Mouse (Mus musculus): ENCODE results near the gene 1700069L16Rik.

The 1700069L16Rik gene

GRCm38 (mm10) chr5:113734376-113734775 lies 9.8 kb upstream of the 1700069L16Rik start:
- DNase-seq (ENCODE audit: low spot score), result no peak

GRCm38 (mm10) chr5:113732182-113732581 lies 7.6 kb upstream of the 1700069L16Rik start:
- DNase-seq (ENCODE audit: low spot score), result no peak

DNA sequence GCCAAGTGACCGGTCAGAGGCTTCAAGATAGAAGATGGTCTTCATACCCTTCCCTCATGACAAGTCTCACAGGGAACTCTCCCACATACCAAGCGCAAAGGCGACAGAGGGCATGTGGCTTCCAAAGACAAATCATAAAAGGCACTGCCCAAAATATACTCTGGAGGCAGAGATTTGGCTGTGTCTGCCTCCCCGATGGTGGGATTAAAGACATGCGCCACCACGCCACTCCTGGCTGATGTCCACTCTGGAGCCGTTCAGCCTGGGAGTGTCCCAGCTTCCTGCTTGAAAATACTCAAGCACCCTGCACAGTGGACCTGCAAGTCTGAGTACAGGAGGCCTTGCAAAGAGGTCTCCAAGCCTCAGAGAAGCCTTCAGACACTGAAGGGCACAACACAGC lies 6.6 kb upstream of the 1700069L16Rik start:
- no peak for DNase-seq (ENCODE audit: low spot score)

- no peak for DNase-seq (ENCODE audit: low spot score)
Observed at GRCm38 (mm10) chr5:113730641-113731121, 6.1 kb upstream of the 1700069L16Rik start.

- no peak for DNase-seq (ENCODE audit: low spot score)
Observed at GRCm38 (mm10) chr5:113728691-113729090, 4.1 kb upstream of the 1700069L16Rik start.

GRCm38 (mm10) chr5:113728011-113728410 lies 3.4 kb upstream of the 1700069L16Rik start:
- DNase-seq (ENCODE audit: low spot score), result no peak

- no peak for DNase-seq (ENCODE audit: low spot score)
Observed at GRCm38 (mm10) chr5:113727238-113727637, 2.7 kb upstream of the 1700069L16Rik start.

DNA sequence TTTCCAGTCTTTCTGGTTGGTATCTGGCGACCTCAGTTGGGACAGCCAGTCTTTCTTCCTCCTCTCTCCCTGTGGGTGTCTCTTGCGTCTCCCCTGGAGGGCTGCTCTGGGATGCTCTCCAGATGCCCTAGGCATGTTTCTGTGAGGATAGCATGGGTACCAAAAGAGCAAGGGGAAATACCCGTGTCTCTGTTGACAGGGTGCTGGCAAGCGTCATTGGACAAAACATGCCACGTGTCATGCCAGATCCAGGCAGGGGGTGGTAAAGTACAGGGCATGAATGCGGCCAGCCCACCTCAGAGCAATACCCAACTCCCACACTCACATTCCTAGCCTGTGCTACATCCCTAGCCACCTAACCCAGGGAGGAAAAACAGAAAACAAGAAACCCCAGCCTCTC lies 2.0 kb upstream of the 1700069L16Rik start:
- DNase-seq (ENCODE audit: low spot score), result no peak

GRCm38 (mm10) chr5:113725417-113725816 lies 845 bp upstream of the 1700069L16Rik start:
- no peak for DNase-seq (ENCODE audit: low spot score)

DNA sequence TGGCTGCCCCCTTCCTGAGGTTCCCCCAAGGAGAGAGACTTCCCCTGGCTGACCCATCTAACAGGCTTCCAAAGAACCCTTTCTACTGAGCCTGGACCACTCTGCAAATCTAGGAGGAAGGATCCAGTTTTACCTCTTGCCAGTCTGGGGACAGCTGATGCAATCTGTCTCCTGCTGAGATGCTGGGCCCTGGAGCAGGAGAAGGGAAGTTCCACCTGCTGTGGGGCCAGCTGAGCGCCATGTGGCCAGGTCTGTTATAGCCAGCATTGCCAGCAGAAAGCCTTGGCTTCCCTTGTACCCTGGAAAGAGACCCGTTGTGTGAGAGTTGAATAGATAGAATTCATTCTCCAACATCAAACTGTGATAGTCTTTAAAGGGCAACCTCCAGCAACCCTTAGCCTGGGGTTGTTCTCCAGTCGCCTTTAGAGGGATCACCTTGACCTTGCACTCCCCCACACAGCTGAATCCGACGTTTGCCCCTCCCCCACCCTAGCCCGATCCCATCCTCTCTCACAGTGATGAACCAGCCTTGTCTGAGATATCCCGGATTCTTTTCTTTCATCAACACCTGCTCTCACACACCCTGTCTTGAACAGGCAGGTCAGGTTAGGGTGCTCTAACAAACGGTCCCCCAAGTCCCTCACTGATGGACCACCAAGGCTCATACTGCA lies 870 bp downstream of the 1700069L16Rik start:
- no peak for DNase-seq (ENCODE audit: low spot score)

- no peak for DNase-seq (ENCODE audit: low spot score)
Observed at GRCm38 (mm10) chr5:113722224-113723013, 2.2 kb downstream of the 1700069L16Rik start.

DNA sequence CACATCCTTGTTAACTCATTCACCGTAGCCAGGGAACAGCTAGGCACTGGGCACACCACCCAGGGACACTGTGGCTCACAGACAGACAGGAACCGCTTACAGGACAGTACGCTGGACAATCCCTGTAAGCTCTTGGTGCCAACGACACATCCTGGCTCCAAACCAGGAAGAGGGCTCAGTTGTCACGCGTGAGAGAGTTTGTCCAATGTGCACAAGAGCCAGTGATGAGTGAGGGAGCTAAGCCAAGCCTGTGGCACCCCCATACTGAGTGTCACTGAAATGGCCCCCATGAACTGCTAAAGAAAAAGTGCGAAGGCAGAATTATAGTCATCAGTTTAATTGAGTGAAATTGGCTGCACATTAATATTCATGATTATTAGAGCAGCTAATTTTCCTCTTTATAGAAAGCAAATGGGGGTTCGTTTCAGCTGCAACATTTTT lies 5.3 kb downstream of the 1700069L16Rik start:
- no peak for DNase-seq (ENCODE audit: low spot score)

- no peak for DNase-seq (ENCODE audit: low spot score)
Observed at GRCm38 (mm10) chr5:113716581-113717388, 7.8 kb downstream of the 1700069L16Rik start.

GRCm38 (mm10) chr5:113712861-113713260 lies 11.7 kb downstream of the 1700069L16Rik start:
- DNase-seq (ENCODE audit: low spot score), result no peak

- no peak for DNase-seq (ENCODE audit: low spot score)
Observed at GRCm38 (mm10) chr5:113703803-113704585, 20.6 kb downstream of the 1700069L16Rik start.

DNA sequence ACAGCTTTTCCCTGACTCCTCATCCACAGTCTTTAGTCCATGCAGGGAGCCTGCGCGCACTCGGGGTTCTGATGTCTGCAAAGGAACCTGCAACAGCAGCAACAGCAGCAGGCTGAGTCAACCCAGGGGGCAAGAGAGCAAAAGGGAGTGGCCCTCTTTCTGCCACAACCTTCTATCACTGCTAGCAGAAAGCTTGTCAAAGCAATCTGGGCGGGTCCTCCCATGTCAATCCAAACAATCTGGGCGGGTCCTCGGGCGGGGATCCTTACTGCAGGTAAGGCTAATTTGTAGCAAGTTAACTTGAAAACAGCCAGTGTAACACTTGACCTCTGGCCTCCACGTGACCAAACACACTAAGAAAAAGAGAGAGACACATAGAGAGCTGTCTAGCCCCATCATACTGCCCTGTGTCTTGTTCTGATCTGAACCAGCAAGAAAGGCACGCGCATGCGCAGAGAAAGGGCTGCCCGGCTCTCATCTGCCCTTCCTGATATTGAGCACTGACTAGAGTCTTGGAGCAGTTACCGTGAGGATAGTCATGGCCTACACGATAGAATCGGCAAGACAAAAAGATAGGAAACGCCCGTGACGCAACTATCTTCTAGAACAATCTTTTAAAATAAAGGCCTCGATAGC lies 24.1 kb downstream of the 1700069L16Rik start:
- DNase-seq (ENCODE audit: low spot score), result no peak

DNA sequence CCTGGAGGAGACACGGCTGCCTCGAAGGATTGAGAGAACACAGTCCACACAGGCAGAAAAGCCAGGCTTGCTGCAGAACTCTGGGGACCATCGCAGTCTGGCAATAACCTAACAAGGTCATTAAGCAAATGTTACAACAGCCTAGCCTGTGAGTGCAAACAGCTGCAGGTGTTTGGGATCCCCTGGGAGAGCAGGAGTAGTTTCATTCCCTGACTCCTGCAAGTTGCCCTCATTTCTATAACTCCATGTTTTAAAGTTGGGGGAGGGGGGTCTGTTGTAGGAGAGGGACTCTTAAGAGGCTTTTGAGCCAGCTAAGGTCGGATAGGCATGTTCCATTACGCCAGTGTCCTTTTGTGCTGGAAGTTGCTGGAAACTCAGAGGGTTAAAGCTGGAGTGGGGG lies 30.2 kb downstream of the 1700069L16Rik start:
- DNase-seq (ENCODE audit: low spot score), result no peak

DNA sequence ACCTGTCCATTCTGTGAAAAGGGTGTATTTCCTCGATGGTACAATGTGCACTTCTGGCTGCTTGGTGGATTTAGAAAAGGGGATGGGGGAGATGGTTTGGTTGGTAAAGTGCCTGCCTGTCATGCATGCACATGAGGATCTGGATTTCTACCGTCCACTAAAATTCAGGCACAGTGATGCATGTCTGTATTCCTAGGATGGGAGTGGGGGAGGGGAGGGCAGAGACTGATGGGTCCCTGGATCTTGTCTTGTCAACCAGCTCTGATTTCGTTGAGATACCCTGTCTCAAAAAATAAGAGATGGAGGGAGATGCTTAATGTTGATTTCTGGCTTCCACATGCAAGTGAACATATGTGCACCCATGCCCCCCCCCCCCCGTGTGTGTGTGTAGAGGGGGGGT lies 30.6 kb downstream of the 1700069L16Rik start:
- DNase-seq (ENCODE audit: low spot score), result no peak

DNA sequence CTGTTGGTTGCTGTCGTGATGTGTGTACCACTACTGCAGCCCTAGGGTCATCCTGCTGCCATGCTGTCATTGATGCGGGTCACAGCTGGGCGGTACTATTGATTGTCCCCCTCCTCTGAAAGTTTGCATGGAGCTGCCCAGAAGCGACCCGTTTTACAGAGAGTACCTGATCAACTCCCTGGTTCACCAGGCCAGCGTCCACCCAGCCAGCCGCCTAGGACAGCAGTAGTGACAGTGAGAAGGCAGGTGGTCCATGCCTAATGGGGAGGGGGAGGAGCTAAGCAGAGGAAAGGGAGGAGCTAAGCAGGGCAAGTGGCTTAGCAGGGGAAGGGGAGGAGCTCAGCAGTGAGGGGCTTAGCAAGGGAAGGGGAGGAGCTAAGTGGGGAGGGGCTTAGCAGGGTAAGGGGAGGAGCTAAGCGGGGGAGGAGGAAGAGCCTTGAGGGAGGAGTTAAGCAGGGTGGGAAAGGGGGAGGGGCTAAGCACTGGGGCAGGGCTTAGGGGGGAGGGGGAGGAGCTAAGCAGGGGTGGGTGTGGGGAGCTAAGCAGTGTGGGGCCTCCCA lies 31.3 kb downstream of the 1700069L16Rik start:
- no peak for DNase-seq (ENCODE audit: low spot score)

DNA sequence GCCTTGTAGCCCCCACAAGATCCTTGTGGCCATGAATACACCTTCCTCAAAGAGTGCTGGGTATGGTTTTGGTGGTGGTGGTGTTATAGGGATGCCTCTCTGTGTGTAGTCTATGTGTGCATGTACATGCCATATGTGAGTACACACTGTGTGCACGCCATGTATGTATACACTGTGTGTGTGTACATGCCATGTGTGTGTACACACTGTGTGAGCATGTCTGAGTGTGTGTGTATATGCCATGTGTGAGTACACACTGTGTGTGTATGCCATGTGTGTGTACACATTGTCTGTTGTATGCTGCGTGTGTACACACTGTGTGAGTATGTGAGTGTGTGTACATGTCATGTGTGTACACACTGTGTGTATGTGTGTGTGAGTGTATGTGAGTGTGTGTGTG lies 33.7 kb downstream of the 1700069L16Rik start:
- DNase-seq (ENCODE audit: low spot score), result no peak

GRCm38 (mm10) chr5:113690069-113690548 lies 34.5 kb downstream of the 1700069L16Rik start:
- DNase-seq (ENCODE audit: low spot score), result no peak

All from spleen, adult 12 weeks (tissue).